Mouse (Mus musculus): ENCODE measurements around the gene Rnf5.

Rnf5 gene

GRCm38 (mm10) chr17:34637459-34637858 lies 34.0 kb upstream of the Rnf5 start:
- in situ Hi-C loops (cut with MboI, MseI), result loop anchor here (10.0 to 25.0 kb wide), 2 partner anchors 297 to 475 kb away; partner anchors contain the start of genes Csnk2b, Gpank1, Ly6g5b and Ly6g5c

- in situ Hi-C loops (cut with MboI, MseI), result loop anchor here (10.0 to 25.0 kb wide), 2 partner anchors 299 to 477 kb away; partner anchors contain the start of genes Csnk2b, Gpank1, Ly6g5b and Ly6g5c
Observed at GRCm38 (mm10) chr17:34635671-34636070, 32.2 kb upstream of the Rnf5 start.

- in situ Hi-C loops (cut with MboI, MseI), result loop anchor here (10.0 to 25.0 kb wide), 2 partner anchors 303 to 480 kb away; partner anchors contain the start of genes Csnk2b, Gpank1, Ly6g5b and Ly6g5c
Observed at GRCm38 (mm10) chr17:34632261-34632691, 28.8 kb upstream of the Rnf5 start.

- in situ Hi-C loops (cut with MboI, MseI), result loop anchor here (10.0 to 25.0 kb wide), 2 partner anchors 303 to 481 kb away; partner anchors contain the start of genes Csnk2b, Gpank1, Ly6g5b and Ly6g5c
Observed at GRCm38 (mm10) chr17:34631647-34632046, 28.2 kb upstream of the Rnf5 start.

GRCm38 (mm10) chr17:34630761-34631301 lies 27.3 kb upstream of the Rnf5 start:
- in situ Hi-C loops (cut with MboI, MseI), result loop anchor here (10.0 to 25.0 kb wide), 2 partner anchors 304 to 481 kb away; partner anchors contain the start of genes Csnk2b, Gpank1, Ly6g5b and Ly6g5c

GRCm38 (mm10) chr17:34629796-34630603 lies 26.5 kb upstream of the Rnf5 start:
- in situ Hi-C loops (cut with MboI, MseI), result loop anchor here (10.0 to 25.0 kb wide), 2 partner anchors 305 to 482 kb away; partner anchors contain the start of genes Csnk2b, Gpank1, Ly6g5b and Ly6g5c

GRCm38 (mm10) chr17:34629221-34629751 lies 25.8 kb upstream of the Rnf5 start, which contains the start of gene Prrt1:
Gene Prrt1 (plus strand): TSS chr17:34629533.
- in situ Hi-C loops (cut with MboI, MseI), result loop anchor here (25.0 kb wide), 1 partner anchor 483 kb away; the partner anchor contains the start of genes Csnk2b, Gpank1, Ly6g5b and Ly6g5c

- in situ Hi-C loops (cut with MboI, MseI), result loop anchor here (25.0 kb wide), 1 partner anchor 484 kb away; the partner anchor contains the start of genes Csnk2b, Gpank1, Ly6g5b and Ly6g5c
Observed at GRCm38 (mm10) chr17:34628644-34628967, 25.1 kb upstream of the Rnf5 start.

GRCm38 (mm10) chr17:34627943-34628643 lies 24.6 kb upstream of the Rnf5 start, which contains the start of gene Ppt2:
Gene Ppt2 (minus strand): TSS chr17:34628510.
- in situ Hi-C loops (cut with MboI, MseI), result loop anchor here (25.0 kb wide), 1 partner anchor 484 kb away; the partner anchor contains the start of genes Csnk2b, Gpank1, Ly6g5b and Ly6g5c

- in situ Hi-C loops (cut with MboI, MseI), result loop anchor here (25.0 kb wide), 1 partner anchor 485 kb away; the partner anchor contains the start of genes Csnk2b, Gpank1, Ly6g5b and Ly6g5c
Observed at GRCm38 (mm10) chr17:34627093-34627942, 23.8 kb upstream of the Rnf5 start.

- in situ Hi-C loops (cut with MboI, MseI), result loop anchor here (25.0 kb wide), 1 partner anchor 486 kb away; the partner anchor contains the start of genes Csnk2b, Gpank1, Ly6g5b and Ly6g5c
Observed at GRCm38 (mm10) chr17:34626773-34627092, 23.2 kb upstream of the Rnf5 start.

- in situ Hi-C loops (cut with MboI, MseI), result loop anchor here (25.0 kb wide), 1 partner anchor 486 kb away; the partner anchor contains the start of genes Csnk2b, Gpank1, Ly6g5b and Ly6g5c
Observed at GRCm38 (mm10) chr17:34626062-34626772, 22.7 kb upstream of the Rnf5 start.

- in situ Hi-C loops (cut with MboI, MseI), result loop anchor here (25.0 kb wide), 1 partner anchor 487 kb away; the partner anchor contains the start of genes Csnk2b, Gpank1, Ly6g5b and Ly6g5c
Observed at GRCm38 (mm10) chr17:34624981-34625380, 21.5 kb upstream of the Rnf5 start.

- in situ Hi-C loops (cut with MboI, MseI), result no loop called here
Observed at GRCm38 (mm10) chr17:34623161-34623560, 19.7 kb upstream of the Rnf5 start.

- in situ Hi-C loops (cut with MboI, MseI), result no loop called here
Observed at GRCm38 (mm10) chr17:34621006-34621405, 17.5 kb upstream of the Rnf5 start.

- in situ Hi-C loops (cut with MboI, MseI), result loop anchor here (5.0 kb wide), 1 partner anchor 52 kb away; no protein-coding TSS in a partner anchor
Observed at GRCm38 (mm10) chr17:34618999-34619398, 15.5 kb upstream of the Rnf5 start.

- in situ Hi-C loops (cut with MboI, MseI), result loop anchor here (5.0 kb wide), 1 partner anchor 49 kb away; no protein-coding TSS in a partner anchor
Observed at GRCm38 (mm10) chr17:34615871-34616270, 12.4 kb upstream of the Rnf5 start, which contains the start of gene Egfl8. Gene Egfl8 (minus strand): TSS chr17:34615971.

GRCm38 (mm10) chr17:34613830-34614229 lies 10.3 kb upstream of the Rnf5 start:
- in situ Hi-C loops (cut with MboI, MseI), result no loop called here

Data from T-helper 1 cell (primary cell).